Mouse (Mus musculus) adrenal gland (tissue): ENCODE measurements around the gene Tiam2.

Experiments
- intact Hi-C: fragments of 180-260 bp; cut with DNase I; formaldehyde crosslinking; loops from one replicate; pipeline ENCODE4 v1.15.1; 2025

Tiam2 gene

GRCm38 (mm10) chr17:3337525-3337888 lies 11.1 kb downstream of the Tiam2 start:
- intact Hi-C loops, result no loop called here

DNA sequence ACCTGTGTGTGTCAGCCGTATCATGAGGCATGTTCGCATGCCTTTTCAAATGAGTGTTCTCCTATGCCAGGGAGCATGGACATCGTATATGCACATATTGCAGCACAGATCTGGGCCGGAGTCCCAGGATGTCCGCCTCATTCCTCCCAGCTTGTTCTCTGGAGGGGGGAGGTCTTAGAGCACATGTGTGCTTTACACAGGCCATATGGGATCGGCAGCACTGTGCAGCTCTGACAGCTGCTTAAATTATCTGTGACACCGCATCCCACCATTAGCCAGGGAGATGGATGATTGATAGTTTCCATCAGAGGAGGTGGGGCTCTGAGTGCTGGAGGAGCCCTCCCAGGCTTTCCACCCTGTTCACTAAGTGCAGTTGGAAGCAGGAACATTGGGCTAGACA lies 12.4 kb downstream of the Tiam2 start:
- intact Hi-C loops, result no loop called here

DNA sequence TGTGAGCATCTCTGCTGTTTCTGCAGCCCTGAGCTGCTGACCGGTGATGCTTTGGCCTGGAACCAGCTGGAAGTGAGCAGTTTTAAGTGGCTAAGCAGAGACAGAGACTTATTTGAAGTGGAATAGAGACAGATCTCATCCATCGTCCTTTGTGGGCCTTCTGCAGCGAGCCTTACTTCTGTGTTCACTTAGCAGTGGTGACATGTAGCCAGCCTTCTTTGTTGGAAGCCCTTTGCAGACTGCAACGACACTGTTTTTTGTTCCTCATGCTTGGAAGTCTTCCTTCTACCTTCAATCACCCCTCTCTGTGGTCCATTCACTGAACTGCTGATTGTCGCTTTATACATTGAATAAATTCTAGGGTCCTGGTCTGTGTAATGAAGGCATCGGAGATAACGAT lies 18.5 kb downstream of the Tiam2 start:
- intact Hi-C loops, result no loop called here

DNA sequence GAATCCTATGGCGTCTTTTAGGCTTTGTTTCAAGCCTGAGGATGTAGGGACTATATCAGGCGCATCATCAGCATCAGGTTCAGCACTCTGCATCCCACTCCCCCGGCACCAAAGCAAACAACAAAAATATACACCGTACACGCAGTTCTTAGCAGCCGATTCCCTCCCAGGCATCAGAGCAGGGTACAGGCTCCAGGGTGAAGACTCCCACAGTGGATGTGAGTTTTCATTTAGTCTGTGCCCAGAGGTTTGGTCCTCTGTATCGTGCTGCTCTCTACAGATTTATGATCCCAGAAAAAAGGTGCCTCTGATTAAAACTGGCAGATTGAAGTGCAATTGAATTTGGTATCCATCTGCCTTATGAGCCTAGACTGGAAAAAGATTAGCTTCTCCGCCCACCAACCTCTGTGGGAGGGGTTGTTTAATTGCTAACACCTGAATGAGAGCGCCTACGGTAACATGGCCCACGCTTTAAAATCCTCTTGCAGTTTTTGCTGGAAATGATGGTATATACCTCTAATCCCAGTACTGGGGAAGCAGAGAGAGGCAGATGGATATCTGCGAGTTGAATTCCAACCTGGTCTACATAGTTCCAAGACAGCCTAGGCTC lies 19.0 kb downstream of the Tiam2 start:
- intact Hi-C loops, result no loop called here

- intact Hi-C loops, result no loop called here
Observed at GRCm38 (mm10) chr17:3347800-3348199, 21.4 kb downstream of the Tiam2 start.

- intact Hi-C loops, result no loop called here
Observed at GRCm38 (mm10) chr17:3349331-3349730, 23.0 kb downstream of the Tiam2 start.

DNA sequence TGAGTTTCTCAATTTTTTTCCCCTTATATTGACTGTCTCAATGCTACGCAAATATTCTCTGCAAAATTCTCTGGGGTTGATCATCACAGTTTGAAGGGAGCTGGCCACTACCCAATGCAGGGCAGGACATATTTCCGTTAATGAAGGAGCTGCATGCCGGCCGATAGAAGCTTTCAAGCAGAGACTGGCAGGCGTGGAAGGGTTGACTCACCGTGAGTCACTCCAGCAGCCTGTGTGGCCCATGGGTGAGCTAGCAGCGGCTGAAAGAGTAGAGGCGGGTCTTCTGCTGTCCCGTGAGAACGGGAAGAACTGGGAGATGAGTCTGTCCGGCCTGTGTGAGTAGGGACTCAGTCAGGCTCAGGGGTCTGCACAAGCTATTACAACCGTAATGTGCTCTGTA lies 23.6 kb downstream of the Tiam2 start:
- intact Hi-C loops, result loop anchor here (5.0 kb wide), 1 partner anchor 63 kb away; no protein-coding TSS in a partner anchor

- intact Hi-C loops, result loop anchor here (5.0 kb wide), 1 partner anchor 63 kb away; no protein-coding TSS in a partner anchor
Observed at GRCm38 (mm10) chr17:3350405-3350804, 24.0 kb downstream of the Tiam2 start.

DNA sequence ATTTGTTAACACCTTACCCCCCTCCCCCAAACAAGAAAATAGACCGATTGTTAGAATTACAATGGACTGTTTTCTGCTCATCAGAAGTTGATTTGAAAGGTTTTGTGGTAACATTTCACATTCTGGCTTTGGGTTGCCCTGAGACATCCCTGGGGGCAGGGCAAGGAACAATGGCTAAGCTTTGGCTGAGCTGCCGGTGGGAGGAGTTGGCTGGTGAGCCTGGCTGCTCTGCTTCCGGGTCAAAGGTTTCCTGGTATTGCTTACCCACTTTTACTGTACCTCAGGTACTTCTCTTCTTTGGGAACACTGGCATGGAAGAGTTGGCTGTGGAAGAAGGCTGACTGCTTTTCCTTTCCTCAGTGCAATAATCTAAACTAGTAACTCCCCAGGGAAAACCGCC lies 25.3 kb downstream of the Tiam2 start:
- intact Hi-C loops, result loop anchor here (5.0 kb wide), 1 partner anchor 64 kb away; no protein-coding TSS in a partner anchor

DNA sequence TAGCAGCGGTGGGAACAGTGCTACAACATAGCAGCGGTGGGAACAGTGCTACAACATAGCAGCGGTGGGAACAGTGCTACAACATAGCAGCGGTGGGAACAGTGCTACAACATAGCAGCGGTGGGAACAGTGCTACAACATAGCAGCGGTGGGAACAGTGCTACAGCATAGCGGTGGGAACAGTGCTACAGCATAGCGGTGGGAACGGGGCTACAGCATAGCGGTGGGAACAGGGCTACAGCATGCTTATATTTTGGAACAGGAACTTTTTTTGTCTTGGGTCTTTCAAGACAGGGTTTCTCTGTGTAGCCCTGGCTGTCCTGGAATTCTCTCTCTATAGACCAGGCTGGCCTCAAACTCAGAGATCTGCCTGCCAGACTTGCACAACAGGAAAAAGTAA lies 26.8 kb downstream of the Tiam2 start:
- intact Hi-C loops, result loop anchor here (5.0 kb wide), 1 partner anchor 66 kb away; no protein-coding TSS in a partner anchor

GRCm38 (mm10) chr17:3354856-3355255 lies 28.5 kb downstream of the Tiam2 start:
- intact Hi-C loops, result loop anchor here (5.0 kb wide), 1 partner anchor 68 kb away; no protein-coding TSS in a partner anchor

- intact Hi-C loops, result no loop called here
Observed at GRCm38 (mm10) chr17:3356633-3357365, 30.4 kb downstream of the Tiam2 start.

DNA sequence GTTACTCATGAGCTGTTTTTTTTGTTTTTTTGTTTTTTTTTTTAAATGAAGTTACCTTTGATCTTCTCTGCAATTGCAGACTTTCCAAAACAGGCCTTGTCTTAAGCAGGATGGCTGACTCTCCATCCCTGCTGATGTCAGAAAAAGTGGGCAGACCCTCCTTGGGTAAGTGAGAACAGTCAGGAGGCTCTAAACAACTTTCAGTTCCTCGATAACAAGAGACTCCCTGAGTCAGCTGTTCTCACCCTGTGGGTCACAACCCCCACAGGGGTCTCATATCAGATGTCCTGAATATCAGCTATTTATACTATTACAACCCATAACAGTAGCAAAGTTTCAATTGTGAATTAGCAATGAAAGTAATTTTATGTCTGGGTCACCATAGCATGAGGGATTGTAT lies 33.9 kb downstream of the Tiam2 start:
- intact Hi-C loops, result no loop called here

- intact Hi-C loops, result no loop called here
Observed at GRCm38 (mm10) chr17:3361751-3362150, 35.4 kb downstream of the Tiam2 start.

- intact Hi-C loops, result no loop called here
Observed at GRCm38 (mm10) chr17:3363216-3363615, 36.8 kb downstream of the Tiam2 start.

DNA sequence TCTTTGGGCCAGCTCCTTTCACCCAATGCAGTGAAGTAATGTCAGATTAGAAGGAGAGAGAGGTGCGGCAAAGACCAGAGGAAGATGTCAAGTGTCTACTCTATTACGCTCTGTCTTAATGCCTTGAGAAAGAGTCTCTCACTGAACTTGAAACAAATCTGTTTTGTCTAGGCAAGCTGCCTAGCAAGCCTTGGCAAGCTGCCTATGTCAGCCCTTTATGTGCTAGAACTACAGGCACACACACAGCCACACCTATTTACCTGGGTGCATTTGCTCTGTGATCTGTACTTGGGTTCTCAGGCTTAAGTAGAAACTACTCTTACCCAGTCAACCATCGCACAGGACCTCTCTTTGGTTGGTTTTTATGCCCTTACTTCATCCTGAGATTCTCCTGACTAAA lies 40.4 kb downstream of the Tiam2 start:
- intact Hi-C loops, result no loop called here

DNA sequence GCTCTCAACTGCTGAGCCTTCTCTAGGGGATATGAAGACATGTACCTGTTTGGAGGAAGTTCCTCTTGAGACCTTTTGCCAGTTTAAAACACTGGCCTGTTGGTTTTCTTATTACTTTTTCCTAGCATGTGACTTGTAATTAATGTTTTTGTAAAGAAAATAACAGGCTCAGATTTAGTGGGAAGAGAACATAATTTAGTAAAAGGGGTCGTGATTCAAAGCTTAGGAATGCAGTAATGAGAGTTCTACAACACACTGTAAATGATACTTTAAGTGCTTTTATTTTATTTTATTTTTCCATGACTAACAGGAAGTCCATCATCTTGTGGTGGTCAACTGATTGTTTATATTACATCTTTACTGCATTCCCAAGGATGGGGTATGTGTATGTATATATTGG lies 42.0 kb downstream of the Tiam2 start:
- intact Hi-C loops, result no loop called here

DNA sequence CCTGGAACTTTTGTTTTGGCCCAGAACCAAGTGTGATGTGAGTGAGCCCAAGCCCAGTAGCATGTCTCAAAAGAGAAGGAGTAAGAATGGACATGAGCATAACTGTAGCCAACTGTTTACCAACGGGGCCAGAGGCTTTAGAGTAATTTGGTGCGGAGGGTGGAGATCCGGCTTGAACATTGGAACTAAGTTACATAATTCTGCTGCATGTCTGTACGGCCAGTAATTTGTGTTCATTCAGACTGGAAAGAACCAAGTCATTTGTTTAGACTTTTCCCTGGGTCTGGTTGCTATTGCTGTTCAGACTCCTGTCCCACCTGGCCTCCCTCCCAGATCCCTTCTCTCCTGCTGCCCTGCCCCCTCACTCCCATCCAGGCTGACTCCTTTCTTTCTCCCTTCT lies 43.3 kb downstream of the Tiam2 start:
- intact Hi-C loops, result no loop called here

DNA sequence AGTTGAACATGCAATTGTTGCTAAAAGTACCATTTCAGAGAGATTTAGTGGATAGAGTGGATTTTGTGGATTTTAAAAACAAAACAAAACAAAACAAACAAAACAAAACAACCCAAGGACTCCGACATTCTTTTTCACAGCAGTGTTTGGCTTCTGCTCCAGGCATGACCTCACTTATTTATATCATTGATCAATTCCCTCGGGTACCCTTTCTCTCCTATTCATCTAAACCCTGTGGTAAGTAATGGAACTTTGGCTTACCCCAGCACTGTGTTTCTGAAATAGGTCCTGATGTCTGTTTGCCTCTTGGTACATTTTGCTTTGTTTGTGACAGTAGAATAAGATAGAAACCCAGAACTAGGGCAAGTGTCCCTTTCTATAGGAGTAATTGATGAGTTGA lies 52.2 kb downstream of the Tiam2 start:
- intact Hi-C loops, result no loop called here

- intact Hi-C loops, result no loop called here
Observed at GRCm38 (mm10) chr17:3379753-3380588, 53.6 kb downstream of the Tiam2 start.

GRCm38 (mm10) chr17:3385391-3385790 lies 59.0 kb downstream of the Tiam2 start:
- intact Hi-C loops, result no loop called here

DNA sequence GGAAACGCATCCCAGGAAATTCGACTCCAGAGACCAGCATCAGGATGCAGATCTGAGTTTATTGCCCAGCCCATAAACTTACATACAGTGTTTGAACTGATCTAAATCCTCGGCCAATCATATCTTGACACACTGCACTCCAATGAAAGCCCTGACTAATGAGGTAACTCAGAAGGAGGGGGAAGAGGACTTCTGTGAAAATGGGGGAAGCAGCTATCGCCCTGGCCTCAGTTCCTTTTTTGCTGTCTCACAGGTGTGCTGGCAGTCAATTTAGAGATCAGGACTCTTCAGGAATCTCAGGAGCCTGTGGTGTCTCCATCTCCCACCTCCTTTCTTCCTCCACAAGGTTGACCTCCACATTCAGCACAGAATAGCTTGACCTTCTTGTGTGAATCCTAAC lies 61.4 kb downstream of the Tiam2 start:
- intact Hi-C loops, result no loop called here
